Mouse (Mus musculus) lung, postnatal 0 days (tissue): ENCODE results near the gene Mettl8.

Experiments
- CTCF ChIP-seq: IDR thresholded peaks from 2 replicates; pipeline ENCODE4 v1.5.1; 2016; ENCODE audit warnings: antibody characterized with exemption, mild to moderate bottlenecking
- EP300 ChIP-seq: IDR thresholded peaks from 2 replicates; pipeline ENCODE4 v1.6.1; 2016; ENCODE audit warnings: antibody characterized with exemption, mild to moderate bottlenecking, control low read depth

DNA sequence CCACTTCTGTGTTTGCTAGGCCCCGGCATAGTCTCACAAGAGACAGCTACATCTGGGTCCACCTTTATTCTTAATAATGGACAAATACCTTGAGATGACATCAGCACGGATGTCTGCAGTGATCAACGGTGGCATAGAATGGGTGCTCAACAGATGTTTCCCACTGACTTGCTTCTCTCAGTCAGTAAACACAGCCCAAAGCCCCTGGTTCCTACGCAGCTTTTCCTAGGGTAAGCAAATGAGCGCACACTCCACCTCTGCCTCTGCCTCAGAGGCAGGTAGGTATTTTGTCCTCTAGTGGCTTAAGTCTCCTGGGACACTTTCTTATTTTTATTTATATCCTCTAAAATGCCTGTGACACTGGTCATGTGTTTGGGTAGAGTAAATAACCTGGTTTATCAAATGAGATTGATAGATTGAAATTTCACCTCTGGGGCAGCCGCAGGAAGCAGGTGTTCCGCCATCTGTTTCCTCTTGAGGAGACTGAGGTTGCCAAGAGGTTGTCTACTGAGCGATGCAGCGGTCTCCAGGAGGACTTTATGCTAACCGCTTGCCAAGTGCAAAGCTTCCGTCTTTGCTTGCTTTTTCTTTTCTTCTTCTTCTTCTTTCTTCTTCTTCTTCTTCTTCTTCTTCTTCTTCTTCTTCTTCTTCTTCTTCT, 124.6 kb downstream of the Mettl8 start:
- TF ChIP-seq EP300 (no peak), CTCF (no peak)
